Mouse (Mus musculus) stomach, postnatal 0 days (tissue): ENCODE results near the gene Taok3.

Experiments
- CTCF ChIP-seq: IDR thresholded peaks from 2 replicates; pipeline ENCODE4 v1.5.1; 2016; ENCODE audit warnings: antibody characterized with exemption, low read depth, mild to moderate bottlenecking, moderate library complexity
- EP300 ChIP-seq: optimal IDR thresholded peaks from 2 replicates; pipeline ENCODE3; 2016; ENCODE audit warnings: antibody characterized with exemption

DNA sequence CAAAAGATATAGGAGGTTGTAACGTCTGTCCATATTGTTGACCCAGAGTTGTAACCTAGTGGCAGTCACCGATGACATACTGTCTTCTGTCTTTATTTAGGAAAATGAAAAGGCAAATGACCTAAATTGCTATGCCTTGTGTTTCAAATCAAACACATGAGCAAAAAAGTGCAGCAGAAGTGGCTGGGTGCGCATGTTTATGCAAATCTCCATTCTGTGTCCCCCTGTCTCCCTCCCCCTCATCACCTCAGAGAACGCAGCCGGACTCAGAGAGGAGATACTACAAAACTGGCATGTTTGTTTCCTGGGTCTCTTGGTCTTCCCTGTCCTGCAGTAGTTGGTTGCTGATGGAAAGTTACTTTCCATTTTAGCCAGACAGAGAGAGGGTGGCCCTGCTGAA, 30.1 kb downstream of the Taok3 start:
- TF ChIP-seq EP300: no peak
- TF ChIP-seq CTCF: no peak
